Mouse (Mus musculus) layer of hippocampus, postnatal 25 days (tissue): ENCODE data around the gene Mmaa. TPM values are rescaled to one million over a fixed set of nuclear protein-coding genes. Genes with fewer than 3 reads are reported as not detected.

Experiments used
- DNase-seq, 2 experiments: peaks; one replicate each; pipeline ENCODE4 v3.0.0; 2022; ENCODE audit warnings: mixed read lengths in 2 of 2, low spot score in 1 of 2; ENCODE audit errors: extremely low spot score in 1 of 2
- total RNA-seq, 2 experiments: library from RNA; stranded (reverse); gene quantifications; 2 replicates each; pipeline ENCODE4 v1.2.3; 2021

Gene Mmaa
- total RNA-seq, 2 experiments from 2014 or later, result 25.0 to 25.9 TPM

DNA sequence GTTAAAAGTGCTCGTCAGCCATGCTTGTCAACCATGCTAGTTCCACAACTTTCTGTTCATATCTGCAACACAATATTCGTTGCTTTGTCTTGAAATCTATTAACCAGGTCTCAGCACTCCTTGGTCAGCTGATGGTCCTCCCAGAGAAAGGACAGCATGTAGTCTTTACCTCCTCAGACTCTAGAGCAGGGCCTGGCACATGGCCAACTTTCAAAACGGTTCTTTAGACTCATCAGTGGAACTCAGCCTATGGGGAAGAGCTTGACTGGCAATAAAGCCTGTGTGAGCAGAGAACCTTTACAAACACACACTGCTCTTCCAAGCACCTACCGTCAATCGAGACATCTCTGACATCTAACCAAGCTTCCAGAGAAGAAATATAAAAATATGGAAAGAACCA is 5.1 kb downstream of the Mmaa start:
- DNase-seq, result no peak

- DNase-seq, result no peak
Measured at GRCm38 (mm10) chr8:79288681-79289080, 6.1 kb downstream of the Mmaa start.

DNA sequence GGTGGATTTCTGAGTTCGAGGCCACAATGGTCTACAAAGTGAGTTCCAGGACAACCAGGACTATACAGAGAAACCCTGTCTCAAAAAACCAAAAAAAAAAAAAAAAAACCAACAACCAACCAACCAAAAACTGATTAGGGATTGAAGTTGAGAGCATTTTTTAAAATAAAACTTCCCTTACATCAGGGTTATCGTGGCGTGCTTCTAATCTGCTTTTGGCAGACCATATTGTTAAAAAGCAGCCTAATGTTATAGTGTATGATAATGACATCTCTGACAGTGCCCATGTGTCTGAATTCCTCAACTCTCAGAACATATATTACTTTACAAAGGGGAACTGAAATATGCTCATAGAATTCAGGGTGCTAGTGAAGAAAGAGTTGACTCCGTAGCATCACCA is 6.5 kb downstream of the Mmaa start:
- no peak for DNase-seq

DNA sequence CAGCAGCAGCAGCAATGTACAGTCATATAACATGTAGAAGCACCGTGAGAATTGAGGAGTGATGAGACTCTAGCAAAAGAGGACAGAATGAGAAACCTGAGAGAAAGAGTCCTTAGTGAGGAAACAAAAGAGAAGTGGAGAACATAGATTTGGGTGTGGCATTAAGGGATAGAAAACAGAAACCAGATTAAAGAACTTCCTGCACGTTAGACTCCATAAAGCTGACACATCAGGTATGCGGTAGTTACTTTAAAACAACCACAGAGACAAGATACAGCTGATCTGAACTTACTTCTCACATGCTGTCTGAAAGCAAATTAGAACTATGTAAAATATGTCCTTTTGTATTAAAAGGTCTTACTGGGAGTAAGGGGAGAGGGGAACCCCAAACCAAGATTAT is 8.3 kb downstream of the Mmaa start:
- DNase-seq, result no peak

GRCm38 (mm10) chr8:79284626-79285025 is 10.1 kb downstream of the Mmaa start:
- DNase-seq, result no peak

- no peak for DNase-seq
Measured at GRCm38 (mm10) chr8:79281376-79281890, 13.3 kb downstream of the Mmaa start.

GRCm38 (mm10) chr8:79277264-79277870 is 17.4 kb downstream of the Mmaa start:
- DNase-seq, result no peak

DNA sequence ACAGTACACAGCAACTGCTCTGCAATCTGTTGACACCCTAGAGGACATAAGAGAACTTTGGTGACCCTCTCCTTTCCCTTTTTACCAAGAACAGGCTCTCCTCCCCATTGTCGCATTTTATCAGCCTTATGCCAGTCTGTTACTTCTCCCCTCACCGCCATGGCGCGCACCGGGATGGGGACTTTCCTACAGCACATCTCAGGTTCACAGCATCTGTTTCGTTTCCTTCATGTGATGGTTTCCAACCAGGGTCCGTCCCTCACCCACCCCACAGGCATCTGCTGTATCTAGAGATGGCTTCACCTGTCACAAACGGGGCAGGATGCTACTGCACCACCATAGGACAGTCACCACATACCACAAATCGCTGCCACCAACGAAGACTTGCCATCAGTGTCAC is 19.8 kb downstream of the Mmaa start:
- DNase-seq, result no peak

GRCm38 (mm10) chr8:79273776-79274175 is 21.0 kb downstream of the Mmaa start:
- DNase-seq, result no peak

DNA sequence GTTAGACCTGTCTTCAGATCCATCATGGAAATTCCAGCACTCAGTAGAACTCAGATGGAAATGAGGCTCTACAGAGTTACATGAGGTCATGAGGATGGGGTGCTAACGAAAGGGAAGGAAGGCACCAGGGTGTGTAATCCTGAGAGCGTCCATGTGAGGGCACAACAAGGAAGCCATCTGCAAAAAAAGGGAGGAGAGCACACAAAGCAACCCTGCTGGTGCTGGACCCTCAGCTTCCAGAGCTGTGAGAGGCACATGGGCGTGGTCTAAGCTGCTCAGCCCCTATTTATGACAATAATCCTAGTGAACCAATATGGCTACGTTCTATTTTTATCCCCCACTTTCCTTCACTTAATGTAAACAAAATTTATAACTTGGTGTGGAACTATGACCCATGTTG is 22.1 kb downstream of the Mmaa start:
- no peak for DNase-seq

DNA sequence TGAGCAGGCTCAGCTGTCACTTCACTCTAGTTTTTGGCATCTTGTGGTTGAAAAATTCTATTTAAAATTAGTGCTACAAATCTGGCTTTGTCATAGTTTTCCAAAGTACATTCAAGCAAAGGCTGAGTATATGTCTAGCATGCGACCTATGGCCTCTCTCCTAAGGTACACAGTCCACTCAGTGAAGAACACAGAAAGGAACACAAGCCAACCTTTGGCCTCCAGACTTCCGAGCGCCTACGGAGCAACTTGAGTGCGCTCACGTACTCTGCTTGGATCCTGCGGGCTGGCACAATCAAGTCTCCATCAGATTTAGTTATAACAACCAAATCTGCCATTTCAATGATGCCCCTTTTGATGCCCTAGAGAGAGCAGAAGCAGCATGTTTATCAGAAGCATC is 25.8 kb downstream of the Mmaa start:
- no peak for DNase-seq

GRCm38 (mm10) chr8:79261920-79262319 is 32.8 kb downstream of the Mmaa start:
- no peak for DNase-seq

DNA sequence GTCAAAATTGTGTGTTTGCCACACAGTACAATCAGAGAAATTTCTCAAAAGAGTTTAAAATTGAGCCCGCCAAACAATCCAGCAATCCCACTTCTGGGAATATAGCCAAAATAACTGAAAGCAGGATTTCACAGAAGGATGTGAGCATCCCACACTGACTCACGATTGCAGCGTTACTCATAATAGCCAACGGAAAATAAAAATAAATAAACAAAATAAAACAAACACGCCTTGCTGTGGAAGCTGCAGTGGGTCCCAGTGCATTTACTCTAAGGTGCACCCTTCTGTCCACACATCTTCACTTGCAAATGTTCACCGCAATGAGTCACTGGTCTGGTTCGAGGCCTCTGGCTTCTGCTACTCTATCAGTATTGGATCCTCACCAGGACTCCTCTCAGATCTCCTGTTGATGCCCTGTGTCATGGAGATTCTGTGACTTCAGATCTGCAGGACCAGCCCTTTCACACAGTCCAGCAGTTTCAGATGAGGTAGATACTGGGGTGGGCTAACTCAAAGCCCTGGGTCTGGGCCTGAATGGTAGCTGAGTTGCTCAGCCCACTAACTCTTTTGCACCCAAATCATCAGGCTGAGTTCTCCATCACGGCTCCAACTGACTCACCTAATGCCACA is 38.5 kb downstream of the Mmaa start:
- DNase-seq, result no peak

- peak; percentile 17 to 27 for DNase-seq
Measured at GRCm38 (mm10) chr8:79253742-79254141, 41.0 kb downstream of the Mmaa start.

GRCm38 (mm10) chr8:79248470-79248869 is 46.3 kb downstream of the Mmaa start, which contains the start of gene 1700011L22Rik:
Gene 1700011L22Rik, minus strand, starts transcription at chr8:79248570.
- no peak for DNase-seq

DNA sequence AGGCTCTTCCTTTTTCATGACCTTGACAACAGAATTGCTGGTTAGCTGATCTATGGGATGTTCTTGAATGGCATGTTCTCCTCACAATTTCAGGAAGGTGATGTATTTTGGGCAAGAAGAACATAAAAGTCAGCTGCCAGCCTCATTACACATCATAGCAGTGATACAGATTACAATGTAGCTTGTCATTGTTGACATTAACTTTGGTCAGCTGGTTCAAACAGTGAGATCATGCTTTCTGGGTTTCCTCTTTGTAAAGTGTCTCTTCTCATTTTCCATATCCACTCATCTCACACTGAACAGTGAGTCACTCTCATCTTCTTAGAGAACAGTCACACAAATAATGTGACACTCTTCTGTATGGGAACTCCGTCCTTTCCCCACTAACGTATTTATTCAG is 51.3 kb downstream of the Mmaa start:
- no peak for DNase-seq

- no peak for DNase-seq
Measured at GRCm38 (mm10) chr8:79239996-79240395, 54.7 kb downstream of the Mmaa start.

GRCm38 (mm10) chr8:79239320-79239719 is 55.4 kb downstream of the Mmaa start:
- DNase-seq, result no peak

- no peak for DNase-seq
Measured at GRCm38 (mm10) chr8:79229266-79229888, 65.4 kb downstream of the Mmaa start.

- DNase-seq, result no peak
Measured at GRCm38 (mm10) chr8:79227916-79228315, 66.8 kb downstream of the Mmaa start.

DNA sequence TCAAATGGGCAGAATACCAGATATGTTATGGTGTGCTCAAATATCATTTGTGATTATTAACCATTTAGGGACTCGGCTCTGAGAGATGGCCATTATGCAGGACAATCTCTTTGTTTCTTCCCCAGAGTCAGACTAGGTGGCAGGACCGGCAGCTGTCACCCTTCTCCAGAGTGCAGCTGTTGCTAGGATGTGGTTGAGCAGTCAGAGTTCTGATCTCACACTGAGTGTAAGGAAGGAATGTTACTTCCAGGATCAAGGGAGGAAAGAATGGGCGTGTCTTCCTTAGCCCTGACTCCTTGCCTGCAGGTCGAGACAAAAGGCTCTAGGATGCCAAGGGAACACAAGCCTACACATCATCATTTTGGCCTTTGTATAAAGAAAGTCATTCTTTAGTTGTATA is 67.5 kb downstream of the Mmaa start:
- DNase-seq, result no peak

- no peak for DNase-seq
Measured at GRCm38 (mm10) chr8:79226046-79226445, 68.7 kb downstream of the Mmaa start.
